Mouse (Mus musculus) heart, adult 18-20 months (tissue): ENCODE measurements around the gene C530008M17Rik. TPM values are rescaled to one million over a fixed set of nuclear protein-coding genes. Genes with fewer than 3 reads are reported as not detected.
A peak's percentile ranks its signal among the peaks of the same experiment; 100 is the strongest.
"Not testable (repeated sequence)": the region's sequence is repeated elsewhere in the genome, so short reads cannot be mapped to it uniquely, and the experiment has no call there.

Experiments
- DNase-seq, 2 experiments: peaks; one replicate each; pipeline ENCODE4 v3.0.0; 2021 to 2022; ENCODE audit warnings: mixed read lengths in 1 of 2
- total RNA-seq, 2 experiments: library from RNA; stranded (reverse); gene quantifications; 2 replicates each; pipeline ENCODE4 v1.2.3; 2021

C530008M17Rik gene
- total RNA-seq, 2 experiments from 2014 or later = 1.8 TPM

- peak; percentile 94 to 97 for DNase-seq
Measured at GRCm38 (mm10) chr5:76905405-76906154, 249.3 kb downstream of the C530008M17Rik start, which contains the start of gene Aasdh. Gene Aasdh (minus strand): TSS chr5:76905514.

- no peak for DNase-seq
Measured at GRCm38 (mm10) chr5:76906155-76906499, 249.8 kb downstream of the C530008M17Rik start.

GRCm38 (mm10) chr5:76910807-76911206 lies 254.5 kb downstream of the C530008M17Rik start:
- no peak for DNase-seq

- DNase-seq = not testable (repeated sequence)
Measured at GRCm38 (mm10) chr5:76912522-76912921, 256.2 kb downstream of the C530008M17Rik start.

GRCm38 (mm10) chr5:76922833-76923232 lies 266.5 kb downstream of the C530008M17Rik start:
- DNase-seq = no peak

Other genes starting within 250 kb of the C530008M17Rik start
- not detected for gene Gm7271, start 172.5 kb upstream of the C530008M17Rik start, total RNA-seq
- gene Exoc1, start 127.2 kb upstream of the C530008M17Rik start, total RNA-seq = 10 to 100 TPM; 15.2 to 15.6 TPM
- gene Cep135, start 67.8 kb upstream of the C530008M17Rik start, total RNA-seq = 1 to 10 TPM; 3.3 TPM
- 10 to 100 TPM; 16.8 to 16.9 TPM for gene Aasdh, start 249.0 kb downstream of the C530008M17Rik start, total RNA-seq